Mouse (Mus musculus) heart, adult 18-20 months (tissue): Measurements from ENCODE around the gene Lat2. TPM values are rescaled to one million over a fixed set of nuclear protein-coding genes. Genes with fewer than 3 reads are reported as not detected.
A peak's percentile ranks its signal among the peaks of the same experiment; 100 is the strongest.

Source experiments
- DNase-seq, 2 experiments: peaks; one replicate each; pipeline ENCODE4 v3.0.0; 2021 to 2022; ENCODE audit warnings: mixed read lengths in 1 of 2
- total RNA-seq, 2 experiments: library from RNA; stranded (reverse); gene quantifications; 2 replicates each; pipeline ENCODE4 v1.2.3; 2021

The Lat2 gene
- total RNA-seq, 2 experiments from 2014 or later = 2.0 to 2.4 TPM

DNA sequence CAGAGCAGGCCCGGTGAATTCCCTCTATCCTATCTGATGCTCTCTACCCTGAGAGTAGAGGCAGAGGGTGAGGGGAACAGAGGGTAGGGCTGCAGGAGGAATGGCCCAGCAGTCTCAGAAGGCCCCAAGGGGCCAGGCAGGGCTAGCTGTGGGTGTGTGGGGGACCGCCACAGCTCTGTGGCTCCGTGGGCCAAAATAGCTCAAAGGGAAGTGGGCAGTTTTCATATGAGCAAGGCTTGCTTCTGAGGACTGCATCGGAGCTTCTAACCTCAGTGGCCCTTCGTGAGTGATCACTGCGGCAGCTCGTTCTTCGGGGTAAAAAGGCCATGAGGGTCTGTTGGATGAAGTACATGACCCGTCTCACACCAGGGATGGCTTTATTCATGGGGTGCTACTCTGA lies 1.1 kb downstream of the Lat2 start:
- DNase-seq = peak in 1 of 2 experiments; percentile 45

DNA sequence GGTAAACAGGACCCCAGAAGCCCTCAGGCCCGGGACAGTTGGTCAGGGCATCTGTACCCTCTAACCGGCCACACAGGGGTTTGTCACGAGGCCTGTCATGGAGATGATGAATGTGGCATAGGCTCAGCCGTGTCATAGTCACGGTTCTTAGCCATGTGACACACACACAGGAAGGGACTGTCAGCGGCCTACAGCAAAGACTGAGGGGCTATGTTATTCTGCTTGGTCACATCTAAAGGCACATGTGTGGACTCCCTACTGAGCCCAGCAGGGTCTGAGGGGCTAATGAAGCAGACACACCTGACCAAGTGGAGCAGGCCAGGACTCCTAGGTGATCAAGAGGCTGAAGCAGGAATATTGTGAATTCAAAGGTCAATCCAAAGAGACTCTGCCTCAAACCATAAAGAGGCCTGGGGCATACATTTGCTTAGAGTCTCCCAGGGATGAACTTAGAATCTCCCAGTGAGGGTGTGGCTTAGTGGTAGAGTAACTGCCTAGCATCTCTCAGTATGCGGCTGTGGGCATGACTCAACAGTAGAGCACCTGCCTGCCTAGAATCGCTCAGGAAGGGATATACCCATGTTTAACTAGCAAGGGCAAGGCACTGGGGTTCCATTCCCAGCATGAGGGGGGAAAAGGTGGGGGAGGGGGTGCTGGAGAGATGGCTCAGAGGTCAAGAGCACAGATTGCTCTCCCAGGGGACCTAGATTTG lies 2.9 kb downstream of the Lat2 start:
- DNase-seq = no peak

DNA sequence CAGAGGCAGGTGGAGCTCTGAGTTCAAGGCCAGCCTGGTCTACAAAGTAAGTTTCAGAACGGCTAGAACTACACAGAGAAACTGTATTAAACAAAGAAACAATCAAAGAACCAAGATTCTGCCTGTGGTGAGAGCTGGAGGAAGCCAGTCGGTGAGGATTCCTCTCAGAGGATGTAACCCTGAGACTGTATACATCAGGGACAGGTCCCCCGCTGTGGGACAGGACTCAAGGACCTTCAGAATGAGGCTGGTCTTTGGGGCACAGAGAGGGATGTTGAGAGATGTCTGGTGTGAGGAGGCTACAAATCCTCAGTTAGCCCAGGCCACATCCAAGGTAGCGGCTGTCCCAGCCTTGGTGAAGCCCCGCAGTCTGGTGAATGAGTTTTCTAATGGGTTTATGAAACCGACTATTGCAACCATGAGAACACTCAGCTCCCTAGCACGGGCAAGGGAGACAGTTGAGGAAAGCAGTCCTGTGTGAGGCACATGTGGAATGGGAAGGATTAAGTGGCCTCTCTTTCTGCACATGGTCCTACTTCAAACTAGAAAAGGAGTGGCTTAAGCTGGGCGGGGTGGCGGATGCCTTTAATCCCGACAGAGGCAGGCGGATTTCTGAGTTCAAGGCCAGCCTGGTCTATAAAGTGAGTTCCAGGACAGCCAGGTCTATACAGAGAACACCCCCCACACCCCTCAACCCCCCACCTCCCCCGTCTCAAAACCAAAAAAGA lies 4.7 kb downstream of the Lat2 start:
- no peak for DNase-seq

DNA sequence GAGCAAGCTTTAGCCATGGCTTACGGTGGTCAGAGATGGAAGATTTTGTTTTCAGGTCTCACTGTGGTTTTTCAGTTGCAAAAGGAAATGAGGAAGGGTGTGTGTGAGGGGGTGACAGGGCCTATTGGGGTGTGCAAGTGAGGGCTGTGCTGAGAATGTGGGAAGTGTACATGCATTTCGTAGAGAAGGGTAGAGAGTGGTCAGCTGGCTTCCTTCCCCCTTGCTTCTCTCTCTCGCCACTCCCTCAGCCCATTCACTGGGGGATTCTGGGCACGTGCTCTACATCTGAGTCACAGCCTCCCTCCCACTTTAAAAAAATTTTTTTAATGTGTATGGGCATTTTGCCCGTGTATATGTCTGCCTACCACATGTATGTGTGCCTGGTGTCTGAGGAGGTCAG lies 7.7 kb downstream of the Lat2 start:
- DNase-seq = peak in 1 of 2 experiments; percentile 42

DNA sequence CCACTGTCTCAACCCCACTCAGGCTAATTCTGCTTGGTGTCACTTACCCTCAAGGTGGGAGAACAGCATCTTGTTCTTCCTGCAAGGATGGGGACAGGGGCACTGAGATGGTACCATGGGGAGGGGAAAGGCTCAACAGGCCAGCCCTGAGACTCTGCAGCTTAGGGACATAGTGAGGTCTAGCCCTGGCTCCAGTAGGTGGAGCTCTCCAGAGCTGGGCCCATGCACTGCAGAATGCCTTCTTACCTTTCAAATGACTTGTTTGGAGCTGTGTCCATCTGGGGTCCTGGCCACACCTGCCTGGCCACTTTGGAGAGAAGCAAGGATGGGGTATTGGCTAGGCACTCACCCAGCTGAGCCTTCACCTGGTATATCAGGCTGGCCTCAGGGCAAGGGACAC lies 8.5 kb downstream of the Lat2 start:
- no peak for DNase-seq

DNA sequence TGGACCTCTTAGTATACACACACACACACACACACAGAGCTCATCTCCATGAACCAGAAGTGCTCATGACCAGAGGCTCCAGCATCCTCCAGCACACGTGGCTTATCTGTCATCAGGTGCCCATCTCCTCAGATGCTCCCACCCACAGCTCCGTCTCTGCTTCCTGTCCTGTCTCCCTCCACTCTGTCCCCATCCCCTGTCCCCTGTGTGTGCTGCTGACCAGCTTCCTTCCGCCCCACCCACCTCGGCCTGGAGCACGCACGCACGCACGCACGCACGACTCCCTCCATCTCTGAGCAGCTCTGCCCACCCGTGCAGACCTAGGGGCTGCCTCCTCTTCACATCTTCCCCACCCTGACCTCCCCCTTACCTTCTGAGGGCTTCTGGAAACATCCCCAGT lies 10.4 kb downstream of the Lat2 start:
- peak in 1 of 2 experiments; percentile 21 for DNase-seq

DNA sequence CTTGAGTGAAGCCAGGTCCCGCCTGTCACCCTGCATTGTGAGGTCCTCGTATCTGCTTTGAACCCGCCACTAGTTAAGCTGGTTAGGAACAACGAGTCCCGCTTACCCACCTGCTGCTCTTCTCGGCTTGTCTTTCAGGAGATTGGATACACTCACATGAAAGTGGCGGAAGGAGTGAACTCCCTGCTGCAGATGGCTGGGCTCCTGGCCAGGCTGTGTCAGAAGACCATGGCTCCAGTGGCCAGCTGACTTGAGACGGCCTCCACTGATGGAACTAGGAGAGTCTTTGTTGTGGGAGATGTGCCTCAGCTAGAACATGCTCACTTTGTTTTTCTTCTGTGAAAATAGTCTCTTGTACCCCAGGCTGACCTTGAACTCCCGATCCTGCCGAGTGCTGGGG lies 17.1 kb downstream of the Lat2 start:
- peak; percentile 34 to 40 for DNase-seq

DNA sequence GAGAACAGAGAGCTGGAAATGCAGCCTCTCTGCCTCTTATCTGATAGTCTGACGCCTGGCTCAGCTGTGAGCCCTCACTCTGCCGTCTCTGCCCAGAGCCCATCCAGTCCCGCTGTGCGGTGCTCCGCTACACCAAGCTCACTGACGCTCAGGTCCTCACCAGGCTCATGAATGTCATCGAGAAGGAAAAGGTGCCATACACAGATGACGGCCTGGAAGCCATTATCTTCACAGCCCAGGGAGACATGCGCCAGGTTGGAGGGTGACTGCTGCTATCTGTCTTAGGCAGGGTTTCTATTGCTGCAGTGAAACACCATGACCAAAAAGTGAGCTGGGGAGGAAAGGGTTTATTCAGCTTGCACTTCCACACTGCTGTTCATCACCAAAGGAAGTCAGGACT lies 21.7 kb downstream of the Lat2 start:
- DNase-seq = no peak

DNA sequence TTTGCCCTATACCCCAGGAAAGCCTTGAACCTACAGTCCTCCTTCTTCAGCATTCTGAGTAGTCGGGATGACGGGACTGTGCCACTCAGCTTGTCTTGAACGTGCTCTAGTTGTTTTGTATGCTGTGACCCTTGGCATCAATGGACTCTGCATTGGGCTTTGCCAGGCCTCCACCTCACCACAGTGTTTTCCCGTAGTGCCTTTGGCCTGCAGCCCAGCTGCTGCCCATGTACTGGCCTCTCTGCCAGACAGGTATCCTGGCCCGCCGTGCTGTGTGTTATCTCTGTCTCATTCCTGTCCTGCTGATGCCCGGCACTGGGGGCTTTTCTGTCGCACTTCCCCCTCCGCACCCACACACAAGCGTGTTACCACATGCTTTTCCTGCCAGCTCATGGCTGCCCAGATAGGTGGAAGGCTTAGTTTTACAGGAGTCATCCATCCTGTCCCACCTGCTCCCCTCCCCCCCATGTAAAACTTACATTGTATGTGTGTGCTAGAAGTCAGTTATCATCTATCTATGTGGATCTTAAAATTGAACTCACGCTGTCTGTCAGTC lies 22.7 kb downstream of the Lat2 start:
- DNase-seq = peak; percentile 53 to 61

DNA sequence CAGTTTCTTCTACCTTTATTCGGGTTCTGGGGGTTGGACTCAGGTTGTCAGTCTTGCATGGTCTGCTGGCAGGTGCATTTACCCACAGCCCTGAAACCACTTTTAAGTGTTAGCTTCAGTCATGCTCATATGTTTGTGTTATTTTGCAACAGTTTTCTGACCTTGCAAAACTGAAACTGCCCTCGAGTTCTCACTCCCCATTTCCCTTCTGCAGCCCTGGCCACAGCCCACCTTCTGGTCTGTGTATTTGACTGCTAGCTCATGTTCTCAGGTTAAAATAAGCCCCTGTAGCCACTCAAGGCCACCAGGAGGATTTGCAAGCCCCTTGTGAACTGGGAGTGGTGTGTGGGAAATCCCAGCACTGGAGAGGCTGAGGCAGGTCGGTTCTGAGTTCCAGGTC lies 24.9 kb downstream of the Lat2 start:
- DNase-seq = no peak

DNA sequence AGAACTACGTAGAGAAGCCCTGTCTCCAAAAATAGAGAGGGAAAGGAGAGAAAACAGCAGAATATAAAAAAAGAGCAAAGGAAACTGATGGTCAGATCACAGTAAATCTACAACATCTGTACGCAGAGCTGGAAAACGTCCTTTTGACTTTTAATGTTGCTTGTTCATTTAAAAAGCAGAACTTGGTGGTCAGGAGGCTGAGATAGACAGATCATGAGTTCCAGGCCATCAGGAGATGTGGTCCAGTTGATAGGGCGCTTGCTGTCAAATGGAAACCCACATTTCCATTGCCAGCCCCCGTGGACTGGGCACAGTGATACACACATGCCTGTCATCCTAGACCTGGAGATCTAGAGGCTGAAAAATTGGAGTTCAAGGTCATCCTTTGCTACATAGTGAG lies 30.0 kb downstream of the Lat2 start:
- DNase-seq = no peak

DNA sequence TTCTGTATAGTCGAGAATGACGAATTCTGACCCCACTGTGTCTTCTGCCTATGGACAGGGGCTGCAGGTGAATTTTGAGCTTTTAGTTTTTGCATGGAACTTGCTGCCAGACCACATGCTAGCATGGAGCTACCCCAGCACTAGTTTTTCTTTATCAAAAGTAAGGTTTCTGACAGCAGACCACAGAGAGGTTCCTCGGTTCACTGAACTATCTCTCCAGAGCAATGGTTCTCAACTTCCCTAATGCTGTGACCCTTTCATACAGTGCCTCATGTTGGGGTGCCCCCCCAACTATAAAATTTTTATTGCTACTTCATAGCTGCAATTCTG lies 31.0 kb downstream of the Lat2 start:
- no peak for DNase-seq

DNA sequence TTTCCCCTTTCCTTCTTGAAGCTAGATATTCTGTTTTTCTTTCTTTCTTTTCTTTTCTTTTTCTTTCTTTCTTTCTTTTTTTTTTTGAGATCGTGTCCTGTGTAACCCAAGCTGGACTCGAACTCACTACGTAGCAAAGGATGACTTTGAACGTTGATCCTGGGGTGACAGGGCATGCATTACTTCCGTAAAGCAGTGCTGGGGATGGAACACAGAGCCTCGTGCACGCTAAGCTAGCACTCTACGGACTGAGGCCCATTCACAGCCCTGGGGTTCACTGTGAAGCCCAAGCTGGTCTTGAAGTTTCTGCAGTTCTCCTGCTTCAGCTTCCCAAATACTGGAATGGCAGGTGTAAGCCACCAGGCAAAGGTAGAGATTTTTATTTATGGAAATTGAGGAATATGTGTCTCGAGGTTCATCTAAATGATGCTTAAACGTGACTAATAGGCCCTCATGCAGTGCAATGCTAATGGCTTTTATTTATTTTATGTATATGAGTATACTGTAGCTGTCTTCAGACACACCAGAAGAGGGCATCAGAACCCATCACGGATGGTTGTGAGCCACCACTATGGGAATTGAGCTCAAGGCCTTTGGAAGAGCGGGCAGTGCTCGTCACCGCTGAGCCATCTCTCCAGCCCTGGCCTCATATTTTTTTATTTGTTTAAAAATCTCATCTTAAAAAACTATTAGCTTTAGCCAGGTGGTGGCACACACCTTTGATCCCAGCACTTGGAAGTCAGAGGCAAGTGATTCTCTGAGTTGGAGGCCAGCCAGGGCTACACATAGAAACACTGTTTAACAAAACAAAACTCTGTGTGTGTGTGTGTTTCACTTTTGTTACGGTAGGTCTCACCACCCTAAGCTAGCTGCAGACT lies 31.6 kb downstream of the Lat2 start:
- DNase-seq = no peak

DNA sequence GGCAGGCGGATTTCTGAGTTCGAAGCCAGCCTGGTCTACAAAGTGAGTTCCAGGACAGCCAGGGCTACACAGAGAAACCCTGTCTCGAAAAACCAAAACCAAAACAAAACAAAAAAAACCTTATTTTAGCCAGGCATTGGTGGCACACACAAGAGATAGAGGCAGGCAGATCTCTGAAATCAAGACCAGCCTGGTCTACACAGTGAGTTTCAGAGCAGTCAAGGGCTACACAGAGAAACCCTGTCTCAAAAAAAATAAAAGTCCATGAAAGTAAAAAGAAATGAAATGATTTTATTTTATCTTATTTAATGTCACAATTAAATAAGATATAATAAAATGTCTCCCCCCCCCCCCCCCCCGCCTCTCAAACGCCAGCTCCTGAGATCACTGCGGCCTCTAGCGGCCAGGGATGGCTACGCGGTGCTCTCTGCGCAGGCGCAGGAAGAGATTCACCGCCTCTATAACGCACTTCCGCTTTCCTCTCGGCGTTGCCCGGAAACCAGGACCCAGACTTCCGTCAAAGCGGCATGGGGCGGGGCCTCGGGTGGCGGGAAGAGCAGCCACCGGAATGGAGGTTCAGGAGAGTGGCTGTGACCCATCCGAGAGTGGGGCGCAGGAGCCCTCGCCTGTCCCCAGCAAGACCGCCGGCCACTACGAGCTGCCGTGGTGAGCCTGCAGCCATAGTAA lies 32.5 kb downstream of the Lat2 start:
- peak; percentile 97 to 98 for DNase-seq

DNA sequence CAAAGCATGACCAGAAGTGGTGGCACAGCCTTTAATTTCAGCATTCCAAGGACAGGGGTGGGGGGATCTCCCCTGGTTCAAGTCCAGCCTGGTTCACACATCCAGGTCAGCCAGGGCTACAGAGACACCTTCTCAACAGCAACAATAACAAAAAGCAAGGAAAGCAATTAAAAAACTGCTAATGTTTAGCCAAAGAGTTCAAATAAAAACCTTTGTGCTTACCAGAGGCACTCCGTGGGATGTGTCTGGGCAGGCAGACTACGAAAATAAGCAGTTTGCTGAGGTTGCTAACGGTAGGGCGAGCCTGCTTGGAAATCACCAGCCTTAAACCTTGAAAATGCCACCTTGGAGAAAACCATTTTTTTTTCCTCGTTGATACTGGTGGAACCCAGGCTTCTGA lies 33.7 kb downstream of the Lat2 start, which contains the start of gene Rfc2:
Rfc2 (plus strand) TSS at position 221 of the 400 bp plus-strand sequence.
- DNase-seq = no peak

DNA sequence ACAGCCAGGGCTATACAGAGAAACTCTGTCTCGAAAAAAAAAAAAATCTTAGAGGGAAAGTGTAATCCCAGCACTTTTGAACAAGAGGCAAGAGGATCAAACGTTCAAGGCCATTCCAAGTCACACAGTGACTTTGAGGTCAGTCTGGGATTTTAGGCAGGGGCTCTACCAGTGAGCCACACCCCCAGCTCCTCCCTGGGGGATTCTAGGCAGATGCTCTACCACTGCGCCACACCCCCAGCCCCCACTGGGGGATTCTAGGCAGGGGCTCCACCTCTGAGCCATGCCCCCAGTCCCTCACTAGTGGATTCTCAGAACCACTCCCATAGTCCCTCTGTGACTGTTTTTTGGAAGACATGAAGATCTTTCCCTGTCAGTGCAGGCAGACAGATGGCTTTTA lies 35.7 kb downstream of the Lat2 start:
- no peak for DNase-seq

DNA sequence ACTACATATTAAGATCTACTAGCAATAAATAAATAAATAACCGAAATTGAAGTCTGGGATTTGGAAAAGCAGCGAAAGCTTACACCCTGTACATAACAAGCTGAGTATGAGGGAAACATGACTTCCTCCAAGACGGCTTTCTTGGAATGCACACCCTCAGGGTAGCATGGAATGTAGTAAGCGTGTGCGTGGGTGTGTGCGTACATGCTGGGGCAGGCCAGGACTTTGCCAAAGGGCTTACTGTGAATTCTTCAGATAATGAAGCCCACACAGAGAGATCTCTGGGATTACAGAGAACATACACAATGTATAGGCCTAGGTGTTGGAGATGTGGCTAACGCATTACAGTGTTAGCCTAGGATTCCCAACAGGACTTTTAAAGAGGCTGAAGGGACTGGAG lies 37.3 kb downstream of the Lat2 start:
- no peak for DNase-seq

DNA sequence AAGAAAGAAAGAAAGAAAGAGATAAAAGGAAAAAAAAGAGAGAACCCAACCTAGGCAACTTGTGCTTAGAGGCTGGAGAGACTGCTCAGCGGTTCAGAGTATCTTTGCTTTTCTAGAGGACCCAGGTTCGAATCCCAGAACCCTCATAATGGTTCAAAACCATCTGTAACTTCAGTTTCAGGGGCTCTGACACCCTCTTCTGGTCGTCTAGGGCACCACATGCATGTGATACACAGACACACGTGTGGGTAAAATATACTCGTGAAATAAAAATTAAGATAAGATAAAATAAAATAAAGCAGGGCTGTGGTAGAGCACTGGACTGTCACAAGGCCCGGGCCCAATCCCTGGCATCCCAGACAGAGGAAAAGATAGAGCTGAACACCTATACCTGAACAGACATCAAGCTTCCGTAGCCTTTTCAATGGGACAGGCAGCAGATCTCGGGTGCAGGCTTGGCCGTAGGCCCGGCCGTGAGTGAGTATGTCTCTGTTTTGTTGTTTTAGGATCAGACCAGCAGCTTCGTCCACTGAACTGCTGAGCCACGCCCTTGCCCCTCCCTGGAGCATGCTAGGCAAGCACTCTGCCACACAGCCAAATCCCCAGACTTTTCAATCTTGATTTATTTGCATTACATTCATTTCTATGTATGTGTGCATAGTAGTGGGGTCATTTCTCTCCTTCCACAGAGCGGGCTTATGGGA lies 38.2 kb downstream of the Lat2 start:
- no peak for DNase-seq

DNA sequence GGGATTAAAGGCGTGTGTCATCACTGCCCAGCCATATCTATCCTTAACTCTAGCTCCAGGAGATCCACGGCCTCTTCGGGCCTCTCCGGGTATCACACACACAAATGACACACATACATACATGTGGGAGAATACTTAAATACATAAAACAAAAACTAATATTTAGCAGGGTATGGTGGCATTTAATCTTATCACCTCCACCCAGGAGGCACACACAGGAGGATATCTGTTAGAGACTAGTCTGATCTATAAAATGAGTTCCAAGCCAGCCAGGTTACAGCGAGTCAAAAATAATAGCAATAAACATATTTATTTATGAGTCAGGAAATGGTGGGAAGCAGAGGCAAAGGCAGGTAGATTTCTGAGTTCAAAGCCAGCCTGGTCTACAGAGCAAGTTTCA lies 39.0 kb downstream of the Lat2 start:
- DNase-seq = no peak

DNA sequence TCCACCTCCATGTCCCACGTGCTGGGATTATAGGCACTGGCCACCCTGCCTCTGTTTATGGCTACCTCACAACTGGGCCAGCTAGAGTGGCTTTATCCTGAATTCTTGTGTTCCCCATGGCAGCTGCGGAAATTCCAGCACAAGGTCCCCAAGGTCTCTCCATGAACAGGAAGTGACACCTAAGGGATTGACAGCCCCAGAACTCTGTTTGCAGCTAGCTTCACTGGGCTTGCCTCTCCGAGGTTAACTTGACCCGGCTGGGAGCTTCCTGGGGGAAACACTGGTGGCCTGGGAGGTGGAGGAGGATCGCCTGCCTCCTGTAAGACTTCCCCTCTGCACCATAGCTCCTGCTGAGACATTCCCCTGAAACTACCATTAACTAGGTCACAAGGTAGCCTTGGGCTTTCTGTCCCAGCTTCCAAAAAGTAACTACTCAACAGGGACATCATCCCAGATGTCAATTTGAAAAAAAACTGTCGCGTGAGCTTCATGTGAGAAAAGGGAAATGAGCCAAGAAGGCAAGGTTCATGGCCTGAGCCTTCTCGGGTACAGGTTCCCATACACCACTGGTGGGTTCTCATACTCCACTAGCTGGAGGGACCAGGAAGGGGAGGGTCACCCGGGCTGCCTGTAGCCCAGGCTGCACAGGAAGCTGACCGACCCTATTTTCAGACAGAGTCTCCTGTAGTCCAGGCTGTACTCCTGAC lies 42.2 kb downstream of the Lat2 start:
- peak; percentile 41 to 44 for DNase-seq
